Mouse (Mus musculus) forebrain, embryonic 12.5 days (tissue): ENCODE measurements around the gene Gm45713. TPM values are rescaled to one million over a fixed set of nuclear protein-coding genes. Genes with fewer than 3 reads are reported as not detected.
A peak's percentile ranks its signal among the peaks of the same experiment; 100 is the strongest.
"Not testable (repeated sequence)": the region's sequence is repeated elsewhere in the genome, so short reads cannot be mapped to it uniquely, and the experiment has no call there.

ENCODE experiments used
- ATAC-seq: fragments of 200-750 bp; cut with Nextera tagmentation; 2 replicates; pipeline ENCODE4 v1.8.0; 2017; ENCODE audit warnings: moderate TSS enrichment; ENCODE audit not compliant: low FRiP score
- H3K27ac ChIP-seq: fragments of 300-500 bp; sonication (generic); 2 replicates; pipeline ENCODE4 v1.5.1; 2016; ENCODE audit warnings: mild to moderate bottlenecking
- H3K27me3 ChIP-seq: fragments of 300-500 bp; sonication (generic); 2 replicates; pipeline ENCODE4 v1.6.1; 2016; ENCODE audit warnings: mild to moderate bottlenecking
- H3K36me3 ChIP-seq: fragments of 300-500 bp; sonication (generic); replicated peaks from 2 replicates; pipeline ENCODE4 v1.6.1; 2016; ENCODE audit warnings: mild to moderate bottlenecking
- H3K4me1 ChIP-seq: fragments of 300-500 bp; sonication (generic); 2 replicates; pipeline ENCODE4 v1.6.1; 2016
- H3K4me2 ChIP-seq: fragments of 300-500 bp; sonication (generic); 2 replicates; pipeline ENCODE4 v1.6.1; 2016; ENCODE audit warnings: mild to moderate bottlenecking, moderate library complexity
- H3K4me3 ChIP-seq: fragments of 300-500 bp; sonication (generic); replicated peaks from 2 replicates; pipeline ENCODE4 v1.5.1; 2016; ENCODE audit warnings: mild to moderate bottlenecking
- H3K9ac ChIP-seq: fragments of 300-500 bp; sonication (generic); 2 replicates; pipeline ENCODE4 v1.6.1; 2016; ENCODE audit warnings: mild to moderate bottlenecking
- H3K9me3 ChIP-seq: fragments of 300-500 bp; sonication (generic); 2 replicates; pipeline ENCODE4 v1.6.1; 2016
- WGBS: fragments of 180-500 bp; shearing (Covaris S2); methylation state at CpG from one replicate; pipeline ENCODE4 v1.1.7; 2016; 5-methylcytosine and 5-hydroxymethylcytosine counted together
- polyA plus RNA-seq: library from polyadenylated mRNA; unstranded; fragments of >200 nt; fragmentation: Nextera tagmentation; extraction: Ambion mirVana; gene quantifications from 2 replicates; pipeline ENCODE4 v1.2.1, GENCODE M21; 2016

The Gm45713 gene
- polyA plus RNA-seq, 1 experiment from 2014 or later = 0.27 TPM

GRCm38 (mm10) chr7:45098541-45099240 lies 37.3 kb downstream of the Gm45713 start:
- H3K4me3 ChIP-seq = no peak overlapping the region
- H3K9ac ChIP-seq = no peak overlapping the region
- ATAC-seq = no peak
- no peaks in the 10 kb centered on the region for H3K36me3 ChIP-seq
- 0 out of 2 replicates have a peak, but pooled peaks cover 6% of the 10 kb centered on the region for H3K27me3 ChIP-seq
- H3K9me3 ChIP-seq = no peaks in the 10 kb centered on the region
- no peak overlapping the region for H3K27ac ChIP-seq
- no peak overlapping the region for H3K4me2 ChIP-seq
- 90% methylated on average over 8 of the region's 8 CpGs for WGBS
- H3K4me1 ChIP-seq = no peaks in the 10 kb centered on the region

- 0 out of 2 replicates have a peak, but pooled peaks cover 6% of the 10 kb centered on the region for H3K27me3 ChIP-seq
- no peak overlapping the region for H3K4me2 ChIP-seq
- H3K4me1 ChIP-seq = no peaks in the 10 kb centered on the region
- H3K4me3 ChIP-seq = no peak overlapping the region
- no peak overlapping the region for H3K27ac ChIP-seq
- H3K36me3 ChIP-seq = no peaks in the 10 kb centered on the region
- WGBS = 58% methylated on average over 6 of the region's 6 CpGs
- H3K9me3 ChIP-seq = no peaks in the 10 kb centered on the region
- no peak overlapping the region for H3K9ac ChIP-seq
- ATAC-seq = no peak
These were observed 38.6 kb downstream of the Gm45713 start for GRCm38 (mm10) chr7:45097479-45097878.

GRCm38 (mm10) chr7:45095965-45096364 lies 40.1 kb downstream of the Gm45713 start:
- WGBS = 89% methylated on average over 14 of the region's 14 CpGs
- not testable (repeated sequence) for H3K4me3 ChIP-seq, H3K36me3 ChIP-seq, H3K4me2 ChIP-seq, ATAC-seq, H3K27me3 ChIP-seq, H3K9me3 ChIP-seq, H3K9ac ChIP-seq, H3K27ac ChIP-seq
- H3K4me1 ChIP-seq = peaks cover 11% of the 10 kb centered on the region; the same call in 1 of the 2 replicates

- H3K4me1 ChIP-seq = peaks cover 13% of the 10 kb centered on the region; the same call in 1 of the 2 replicates
- 86% methylated on average over 6 of the region's 6 CpGs for WGBS
- no peaks in the 10 kb centered on the region for H3K36me3 ChIP-seq
- H3K4me2 ChIP-seq = no peak overlapping the region
- H3K27ac ChIP-seq = no peak overlapping the region
- no peak overlapping the region for H3K4me3 ChIP-seq
- H3K27me3 ChIP-seq = 0 out of 2 replicates have a peak, but pooled peaks cover 6% of the 10 kb centered on the region
- no peak overlapping the region for H3K9ac ChIP-seq
- no peaks in the 10 kb centered on the region for H3K9me3 ChIP-seq
- no peak for ATAC-seq
These were observed 40.7 kb downstream of the Gm45713 start for GRCm38 (mm10) chr7:45095367-45095766.

GRCm38 (mm10) chr7:45094121-45094520 lies 41.9 kb downstream of the Gm45713 start:
- no peak for ATAC-seq
- H3K9me3 ChIP-seq = no peaks in the 10 kb centered on the region
- H3K27me3 ChIP-seq = 0 out of 2 replicates have a peak, but pooled peaks cover 6% of the 10 kb centered on the region
- no peak overlapping the region for H3K4me3 ChIP-seq
- no peak overlapping the region for H3K27ac ChIP-seq
- WGBS = 75% methylated on average over 7 of the region's 7 CpGs
- H3K4me1 ChIP-seq = peaks cover 13% of the 10 kb centered on the region; the same call in 1 of the 2 replicates
- no peak overlapping the region for H3K9ac ChIP-seq
- no peaks in the 10 kb centered on the region for H3K36me3 ChIP-seq
- no peak overlapping the region for H3K4me2 ChIP-seq

GRCm38 (mm10) chr7:45093516-45093905 lies 42.5 kb downstream of the Gm45713 start:
- ATAC-seq = no peak
- Histone ChIP-seq H3K27me3 (0 out of 2 replicates have a peak, but pooled peaks cover 6% of the 10 kb centered on the region), H3K4me3 (no peak overlapping the region), H3K9me3 (no peaks in the 10 kb centered on the region), H3K4me1 (peaks cover 13% of the 10 kb centered on the region; the same call in 1 of the 2 replicates), H3K27ac (no peak overlapping the region), H3K4me2 (no peak overlapping the region), H3K9ac (no peak overlapping the region), H3K36me3 (peaks cover 1% of the 10 kb centered on the region)
- WGBS = 27% methylated on average over 18 of the region's 18 CpGs

GRCm38 (mm10) chr7:45092828-45093515 lies 43.1 kb downstream of the Gm45713 start:
- Histone ChIP-seq H3K9ac (no peak overlapping the region), H3K4me3 (no peak overlapping the region), H3K4me2 (no peak overlapping the region), H3K36me3 (peaks cover 6% of the 10 kb centered on the region), H3K27ac (peak overlapping the region; percentile 42; the same call in 1 of the 2 replicates), H3K4me1 (peaks cover 13% of the 10 kb centered on the region; the same call in 1 of the 2 replicates), H3K9me3 (no peaks in the 10 kb centered on the region), H3K27me3 (0 out of 2 replicates have a peak, but pooled peaks cover 6% of the 10 kb centered on the region)
- ATAC-seq = no peak
- 67% methylated on average over 12 of the region's 12 CpGs for WGBS

GRCm38 (mm10) chr7:45092048-45092447 lies 44.0 kb downstream of the Gm45713 start, which contains the start of gene Rcn3:
Gene Rcn3 (minus strand): TSS chr7:45092221.
- H3K9me3 ChIP-seq = no peaks in the 10 kb centered on the region
- peaks cover 13% of the 10 kb centered on the region; the same call in 1 of the 2 replicates for H3K4me1 ChIP-seq
- peak within 1 kb of the TSS; percentile 47 for H3K9ac ChIP-seq
- peak within 1 kb of the TSS; percentile 70 for H3K4me2 ChIP-seq
- H3K27me3 ChIP-seq = 0 out of 2 replicates have a peak, but pooled peaks cover 6% of the 10 kb centered on the region
- peak within 1 kb of the TSS; percentile 48 for H3K4me3 ChIP-seq
- peaks cover 11% of the 10 kb centered on the region for H3K36me3 ChIP-seq
- peak within 1 kb of the TSS; percentile 42; the same call in 1 of the 2 replicates for H3K27ac ChIP-seq
- peak; percentile 94 for ATAC-seq
- under 1% methylated on average over 16 of the region's 16 CpGs for WGBS

- peaks cover 19% of the 10 kb centered on the region for H3K36me3 ChIP-seq
- peak overlapping the region; percentile 48 for H3K4me3 ChIP-seq
- H3K27ac ChIP-seq = no peak overlapping the region
- H3K9ac ChIP-seq = peak overlapping the region; percentile 47
- peak overlapping the region; percentile 70 for H3K4me2 ChIP-seq
- H3K27me3 ChIP-seq = 0 out of 2 replicates have a peak, but pooled peaks cover 6% of the 10 kb centered on the region
- 10% methylated on average over 34 of the region's 35 CpGs for WGBS
- H3K9me3 ChIP-seq = no peaks in the 10 kb centered on the region
- ATAC-seq = peak; percentile 18
- H3K4me1 ChIP-seq = peaks cover 13% of the 10 kb centered on the region; the same call in 1 of the 2 replicates
These were observed 44.7 kb downstream of the Gm45713 start for GRCm38 (mm10) chr7:45091001-45091990.

GRCm38 (mm10) chr7:45090251-45090977 lies 45.6 kb downstream of the Gm45713 start:
- no peak overlapping the region for H3K4me3 ChIP-seq

GRCm38 (mm10) chr7:45088597-45088996 lies 47.4 kb downstream of the Gm45713 start:
- H3K9me3 ChIP-seq = no peaks in the 10 kb centered on the region
- no peak overlapping the region for H3K4me3 ChIP-seq
- no peak for ATAC-seq
- H3K4me2 ChIP-seq = no peak overlapping the region
- 92% methylated on average over 17 of the region's 17 CpGs for WGBS
- no peaks in the 10 kb centered on the region for H3K27me3 ChIP-seq
- peaks cover 34% of the 10 kb centered on the region for H3K36me3 ChIP-seq
- no peak overlapping the region for H3K9ac ChIP-seq
- peaks cover 13% of the 10 kb centered on the region; the same call in 1 of the 2 replicates for H3K4me1 ChIP-seq
- H3K27ac ChIP-seq = no peak overlapping the region

More at GRCm38 (mm10) chr7:45090251-45090977, 45.6 kb downstream of the Gm45713 start:
- H3K9me3 ChIP-seq = no peaks in the 10 kb centered on the region
- H3K36me3 ChIP-seq = peaks cover 24% of the 10 kb centered on the region
- peak overlapping the region; percentile 70; the same call in 1 of the 2 replicates for H3K4me2 ChIP-seq
- 80% methylated on average over 13 of the region's 13 CpGs for WGBS
- H3K9ac ChIP-seq = 0 out of 2 replicates have a peak overlapping the region, but pooled peaks have one; percentile 47
- H3K27me3 ChIP-seq = 0 out of 2 replicates have a peak, but pooled peaks cover 6% of the 10 kb centered on the region
- H3K27ac ChIP-seq = no peak overlapping the region
- ATAC-seq = no peak
- H3K4me1 ChIP-seq = peaks cover 13% of the 10 kb centered on the region; the same call in 1 of the 2 replicates
